Mouse (Mus musculus) cerebellum, postnatal 4 days (tissue): ENCODE measurements around the gene Gm16440.
"Not testable (repeated sequence)": the region's sequence is repeated elsewhere in the genome, so short reads cannot be mapped to it uniquely, and the experiment has no call there.

Source experiments
- DNase-seq, 2 experiments: peaks; one replicate each; pipeline ENCODE4 v3.0.0; 2022; ENCODE audit warnings: low spot score in 2 of 2, mixed read lengths in 1 of 2

Gm16440 gene

GRCm38 (mm10) chr14:6390219-6390618 lies at the start of gene Gm16440:
Gene Gm16440, minus strand, starts transcription at chr14:6390319.
- not testable (repeated sequence) for DNase-seq

- peak; percentile 37 to 44 for DNase-seq
These were observed 36.6 kb upstream of the Gm16440 start for GRCm38 (mm10) chr14:6426766-6427165.

DNA sequence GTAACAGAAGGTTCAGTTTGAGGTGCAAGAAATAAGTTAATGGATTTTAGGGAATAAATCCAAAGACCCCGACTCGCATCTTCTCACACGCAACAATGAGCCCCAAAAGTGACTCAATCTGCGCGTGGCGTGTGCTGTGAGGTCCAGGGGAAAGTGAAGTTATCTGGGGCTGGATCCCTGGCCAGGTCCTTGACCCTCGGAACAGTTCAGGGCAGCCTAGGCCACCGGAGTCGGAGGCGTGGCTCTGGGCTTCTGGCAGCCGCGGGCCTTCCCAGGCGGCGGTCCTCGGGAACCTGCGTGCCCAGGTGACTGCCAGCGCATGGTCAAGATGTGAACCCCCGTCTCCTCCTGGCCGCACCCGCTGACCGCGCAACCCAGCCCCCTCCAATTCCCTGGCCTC lies 36.2 kb upstream of the Gm16440 start:
- DNase-seq: peak in 1 of 2 experiments; percentile 1

- not testable (repeated sequence) for DNase-seq
These were observed 22.3 kb upstream of the Gm16440 start, which contains the start of gene Gm3591 for GRCm38 (mm10) chr14:6412382-6412781. Gene Gm3591, minus strand, starts transcription at chr14:6412482.

- not testable (repeated sequence) for DNase-seq
These were observed 46.5 kb downstream of the Gm16440 start, which contains the start of gene Gm3618 for GRCm38 (mm10) chr14:6343578-6343977. Gene Gm3618, minus strand, starts transcription at chr14:6343678.
